Mouse (Mus musculus): ENCODE data around the gene Prr5l.

The Prr5l gene

GRCm38 (mm10) chr2:101881471-101882162, 1.2 kb downstream of the Prr5l start:
- DNase-seq (ENCODE audit: low read depth) = no peak

- DNase-seq (ENCODE audit: low read depth) = peak; percentile 18
Measured at GRCm38 (mm10) chr2:101871179-101871578, 11.6 kb downstream of the Prr5l start.

GRCm38 (mm10) chr2:101868683-101869082, 14.1 kb downstream of the Prr5l start:
- DNase-seq (ENCODE audit: low read depth) = no peak

- DNase-seq (ENCODE audit: low read depth) = peak; percentile 72
Measured at GRCm38 (mm10) chr2:101862219-101863123, 20.4 kb downstream of the Prr5l start.

DNA sequence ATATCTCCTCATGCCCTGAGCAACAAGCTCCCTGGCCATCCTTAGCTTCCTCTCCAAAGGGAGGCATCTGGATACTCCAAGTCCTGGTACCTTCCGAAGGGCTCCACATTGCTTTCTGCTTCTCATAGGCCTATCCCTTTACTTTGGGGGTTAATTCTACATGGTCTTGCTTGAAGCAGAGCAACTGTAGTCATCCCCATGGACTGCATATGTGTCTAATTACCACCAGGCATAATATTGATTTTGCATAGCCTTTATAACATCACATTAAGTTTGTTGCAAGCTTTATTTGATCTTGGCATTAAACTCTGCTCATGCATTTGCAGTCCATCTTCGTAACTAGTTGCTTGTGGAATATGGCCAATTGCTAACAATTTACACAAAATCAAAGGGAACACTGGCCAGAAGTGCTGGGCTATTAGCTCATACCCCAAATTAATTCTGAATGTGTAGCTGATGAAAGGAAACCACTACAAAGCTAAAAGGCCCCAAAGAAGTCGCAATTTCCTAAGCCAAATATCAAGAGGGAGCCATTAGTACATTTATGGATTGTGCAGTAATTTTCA, 21.8 kb downstream of the Prr5l start:
- DNase-seq (ENCODE audit: low read depth) = no peak

GRCm38 (mm10) chr2:101856174-101856573, 26.7 kb downstream of the Prr5l start:
- DNase-seq (ENCODE audit: low read depth) = no peak

GRCm38 (mm10) chr2:101854792-101855191, 28.0 kb downstream of the Prr5l start:
- no peak for DNase-seq (ENCODE audit: low read depth)

GRCm38 (mm10) chr2:101842756-101843155, 40.1 kb downstream of the Prr5l start:
- no peak for DNase-seq (ENCODE audit: low read depth)

- DNase-seq (ENCODE audit: low read depth) = no peak
Measured at GRCm38 (mm10) chr2:101834816-101835523, 47.9 kb downstream of the Prr5l start.

GRCm38 (mm10) chr2:101832361-101832760, 50.5 kb downstream of the Prr5l start:
- no peak for DNase-seq (ENCODE audit: low read depth)

- no peak for DNase-seq (ENCODE audit: low read depth)
Measured at GRCm38 (mm10) chr2:101831851-101832250, 51.0 kb downstream of the Prr5l start.

- no peak for DNase-seq (ENCODE audit: low read depth)
Measured at GRCm38 (mm10) chr2:101830186-101830915, 52.5 kb downstream of the Prr5l start.

- DNase-seq (ENCODE audit: low read depth) = no peak
Measured at GRCm38 (mm10) chr2:101829013-101829412, 53.8 kb downstream of the Prr5l start.

- DNase-seq (ENCODE audit: low read depth) = no peak
Measured at GRCm38 (mm10) chr2:101828057-101828643, 54.7 kb downstream of the Prr5l start.

- no peak for DNase-seq (ENCODE audit: low read depth)
Measured at GRCm38 (mm10) chr2:101827626-101828025, 55.2 kb downstream of the Prr5l start.

- peak; percentile 49 for DNase-seq (ENCODE audit: low read depth)
Measured at GRCm38 (mm10) chr2:101826950-101827600, 55.8 kb downstream of the Prr5l start.

- DNase-seq (ENCODE audit: low read depth) = no peak
Measured at GRCm38 (mm10) chr2:101826186-101826707, 56.6 kb downstream of the Prr5l start.

GRCm38 (mm10) chr2:101825226-101826120, 57.4 kb downstream of the Prr5l start:
- DNase-seq (ENCODE audit: low read depth) = no peak

DNA sequence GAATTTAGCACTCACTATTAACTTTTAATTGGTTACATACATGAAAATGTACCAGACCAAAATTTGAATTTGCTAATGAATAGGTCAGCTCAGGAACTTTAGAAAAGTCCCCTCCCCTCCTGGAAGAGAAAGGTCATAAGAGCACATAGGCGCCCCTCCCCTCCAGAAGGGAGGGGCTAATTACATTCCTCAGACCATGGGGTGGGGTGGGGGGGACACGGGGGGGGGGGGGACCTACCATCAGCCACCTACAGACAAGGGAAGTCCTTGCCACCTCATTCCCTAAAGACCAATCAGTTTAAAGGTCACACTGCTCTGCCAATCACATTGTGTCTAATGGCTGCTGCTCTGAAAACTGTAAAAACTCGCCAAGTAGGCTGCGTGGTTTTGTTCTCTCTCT, 59.0 kb downstream of the Prr5l start:
- no peak for DNase-seq (ENCODE audit: low read depth)
